Mouse (Mus musculus) brain, embryonic 14.5 days (tissue): ENCODE data around the gene Kcnj5.

ENCODE experiments used
- CTCF ChIP-seq: fragments of 200-500 bp; IDR thresholded peaks from 2 replicates; pipeline ENCODE4 v1.5.1; 2012; ENCODE audit warnings: inconsistent platforms, mild to moderate bottlenecking, moderate library complexity, borderline replicate concordance; ENCODE audit not compliant: insufficient read depth, insufficient read length; ENCODE audit errors: extremely low read depth
- POLR2A ChIP-seq: fragments of 200-500 bp; IDR thresholded peaks from 2 replicates; pipeline ENCODE4 v1.6.1; 2012; ENCODE audit warnings: mild to moderate bottlenecking, inconsistent platforms, borderline replicate concordance; ENCODE audit not compliant: poor library complexity, insufficient read depth, insufficient read length, severe bottlenecking; ENCODE audit errors: extremely low read depth

DNA sequence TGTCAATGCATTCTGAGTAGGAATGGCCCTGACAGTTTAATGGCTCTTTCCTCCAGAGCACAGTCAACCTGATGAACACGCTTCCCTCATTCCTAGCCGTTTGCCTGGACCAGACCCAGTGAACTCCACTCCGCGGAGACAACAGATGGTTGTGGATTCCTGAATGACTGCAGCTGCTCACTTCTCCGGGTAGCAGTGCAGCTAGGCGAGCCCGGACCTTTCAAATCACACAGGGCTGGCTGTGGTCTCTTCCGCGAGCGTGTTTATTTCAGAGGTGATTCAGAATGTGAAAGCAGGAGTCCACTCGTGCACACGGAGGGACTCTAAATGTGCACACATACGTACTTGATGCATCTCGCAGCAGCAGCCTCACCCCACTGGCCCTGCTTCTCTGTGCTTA lies 32.4 kb downstream of the Kcnj5 start:
- TF ChIP-seq CTCF (no peak), POLR2A (no peak)
